Mouse (Mus musculus) adipocyte (in vitro differentiated cells): Measurements from ENCODE around the gene Rsph14.

Experiments
- DNase-seq: peaks from one replicate; pipeline ENCODE4 v3.0.0-alpha.2; 2016; ENCODE audit warnings: low spot score

The Rsph14 gene

DNA sequence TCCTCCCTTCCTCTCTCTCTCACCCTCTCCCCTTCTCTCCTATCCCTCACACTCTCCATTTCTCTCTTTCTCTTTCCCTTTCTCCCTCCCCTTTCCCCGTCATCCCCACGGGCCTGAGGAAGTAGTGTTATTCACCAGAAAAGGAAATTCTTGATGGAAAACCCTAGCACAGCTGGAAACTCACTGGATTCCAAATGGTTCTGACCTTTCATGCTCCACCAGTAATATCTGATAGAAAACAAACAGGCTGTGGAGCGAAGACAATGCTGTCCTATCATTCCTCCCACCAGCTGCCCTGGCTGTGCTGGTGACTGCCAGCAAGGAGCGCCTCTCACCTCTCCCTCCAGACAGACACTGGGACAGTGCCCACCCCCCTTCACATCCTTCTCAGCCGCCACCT lies 37.5 kb downstream of the Rsph14 start:
- no peak for DNase-seq

DNA sequence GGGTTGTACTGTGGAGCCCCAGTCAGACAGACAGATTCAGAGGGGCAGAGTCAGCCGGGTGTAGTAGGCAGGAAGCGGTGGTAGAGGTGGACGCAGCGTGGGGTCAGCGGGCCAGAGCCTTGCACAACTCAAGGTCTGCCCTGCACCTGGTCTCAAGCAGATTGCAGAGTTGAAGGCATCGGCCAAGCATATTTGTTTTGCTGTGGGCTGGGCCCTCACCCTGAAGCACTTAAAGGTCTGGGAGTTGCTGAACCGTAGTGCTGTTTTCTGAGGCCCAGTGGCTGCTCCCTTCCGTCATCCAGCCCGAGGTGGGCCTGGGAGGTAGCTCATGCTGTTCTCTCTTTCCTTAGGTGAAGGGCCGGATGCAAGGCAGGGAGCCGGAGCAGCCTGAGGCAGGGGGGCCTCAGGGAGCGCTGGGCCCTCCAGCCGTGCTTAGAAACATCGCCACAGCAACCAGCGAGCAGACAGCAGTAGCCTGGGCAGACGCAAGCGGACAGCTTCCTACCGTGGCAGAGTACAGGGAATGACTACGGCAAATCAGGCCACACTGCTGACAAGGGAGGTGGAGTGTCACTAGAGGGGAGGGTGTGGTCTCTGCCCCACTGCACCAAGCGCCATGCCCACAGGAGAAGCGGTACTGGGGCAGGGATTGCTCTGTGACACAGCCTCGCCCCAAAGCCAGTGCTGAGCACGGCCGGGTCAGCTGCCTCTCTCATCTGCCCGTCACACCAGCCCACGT lies 41.6 kb downstream of the Rsph14 start:
- DNase-seq: no peak

DNA sequence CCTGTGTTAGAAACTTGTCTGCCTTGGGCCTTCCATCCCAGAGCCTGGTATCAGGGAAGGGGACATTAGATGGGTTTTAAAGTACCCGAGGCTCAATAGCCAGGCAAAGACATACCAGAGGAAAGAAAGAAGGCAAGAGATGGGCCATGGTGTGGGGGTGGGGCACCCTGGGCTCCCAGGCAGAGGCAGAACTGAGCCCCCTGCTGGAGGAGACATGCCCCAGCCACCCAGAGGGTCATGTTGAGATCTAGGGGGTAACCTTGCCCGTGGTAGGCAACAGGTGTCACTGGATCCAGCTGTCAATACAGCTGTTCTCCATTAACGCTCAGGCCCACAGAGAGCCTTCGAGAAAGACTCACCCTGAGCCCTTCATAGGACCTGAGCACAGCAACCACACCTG lies 42.6 kb downstream of the Rsph14 start:
- no peak for DNase-seq

DNA sequence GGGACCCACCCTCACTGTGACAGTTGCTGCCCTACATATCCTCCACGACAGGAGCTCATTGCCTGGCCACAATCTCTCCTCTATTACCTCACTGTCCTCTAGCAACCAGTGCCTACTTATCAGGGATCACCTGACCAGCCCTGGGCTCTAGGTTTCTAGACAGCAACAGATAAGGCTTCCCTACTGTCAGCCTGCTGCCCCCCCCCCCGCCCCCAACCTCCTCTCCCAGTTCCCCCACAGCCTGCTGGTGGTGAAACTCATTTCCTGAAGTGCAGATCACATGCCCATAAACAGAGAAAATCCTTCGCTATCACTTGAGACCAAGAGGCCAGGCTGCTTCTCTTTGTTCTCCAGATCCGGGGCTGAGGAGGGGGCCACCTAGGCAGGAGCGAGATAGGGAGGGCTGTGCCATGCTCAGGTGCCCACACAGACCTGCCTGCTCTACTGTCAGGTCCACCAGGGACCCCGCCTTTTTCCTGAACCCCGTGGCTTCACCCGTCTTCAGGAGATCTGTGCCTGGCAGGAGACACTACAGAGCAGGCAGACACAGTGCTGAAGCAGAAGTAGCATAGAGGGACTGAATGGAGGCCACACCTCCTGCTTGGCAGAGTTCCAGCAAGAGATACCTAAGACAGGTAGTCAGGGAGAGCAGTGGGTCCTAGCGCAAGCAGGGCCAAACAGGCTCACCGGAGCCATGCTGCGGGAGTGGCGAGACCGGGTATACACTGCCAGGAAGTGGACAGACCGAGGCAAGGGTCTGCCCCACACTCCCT lies 44.5 kb downstream of the Rsph14 start:
- no peak for DNase-seq

DNA sequence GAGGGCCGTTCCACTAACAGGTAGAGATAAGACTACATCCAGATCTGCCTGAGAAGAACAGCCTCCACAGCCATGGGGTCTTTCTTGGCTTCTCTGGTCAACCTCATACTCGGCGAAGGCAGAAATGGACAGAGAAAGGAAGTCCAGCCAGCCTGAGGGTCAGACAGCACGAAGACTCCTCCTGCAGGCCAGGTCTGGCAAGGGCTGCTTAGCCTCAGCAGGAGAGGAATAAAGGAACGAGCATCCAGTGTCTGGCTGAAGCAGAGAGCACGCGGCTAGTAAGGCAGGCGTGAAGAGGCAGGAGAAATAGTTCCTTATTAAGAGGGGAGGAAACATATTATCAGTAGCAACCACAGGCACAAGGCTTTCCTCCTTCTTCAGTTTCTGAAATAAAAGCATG lies 49.2 kb downstream of the Rsph14 start:
- DNase-seq: no peak

DNA sequence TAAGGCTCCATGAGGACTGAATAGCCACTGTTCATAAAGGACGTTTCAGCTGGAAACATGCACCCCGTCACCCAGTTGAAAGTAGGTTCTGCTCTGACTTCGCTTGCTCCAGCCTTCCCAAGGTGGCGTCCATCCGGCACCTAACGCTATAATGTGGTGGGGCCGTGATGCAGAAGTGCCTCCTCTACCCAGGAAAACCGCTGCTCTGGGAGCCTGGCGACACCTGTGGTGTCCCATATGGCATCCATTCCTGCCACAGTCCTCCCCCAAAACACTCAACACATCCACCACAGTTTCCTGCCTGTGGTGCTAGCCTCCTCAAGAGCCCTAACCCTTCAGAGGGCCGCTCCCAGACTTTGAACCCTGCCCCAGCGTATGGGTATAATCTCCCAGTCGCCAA lies 51.2 kb downstream of the Rsph14 start:
- DNase-seq: no peak

DNA sequence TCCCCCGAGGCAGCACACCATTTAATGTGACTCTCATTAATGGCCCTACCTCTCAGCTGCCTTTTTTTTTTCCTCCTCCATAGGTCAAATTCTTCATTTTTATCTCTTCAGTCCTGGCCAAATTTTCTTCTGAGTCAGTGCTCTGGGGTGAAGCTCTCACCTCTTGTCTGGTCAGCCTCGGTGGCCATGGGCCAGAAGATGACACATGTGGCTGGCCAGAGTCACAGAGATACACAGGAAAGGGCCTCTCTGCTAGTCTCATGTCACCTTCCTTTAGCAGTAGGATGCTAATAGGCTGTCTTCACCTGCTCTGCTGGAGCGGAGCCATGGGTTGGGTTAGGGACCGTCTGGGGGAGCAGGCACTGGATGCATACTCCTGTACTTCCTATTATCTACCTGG lies 54.3 kb downstream of the Rsph14 start:
- DNase-seq: no peak

DNA sequence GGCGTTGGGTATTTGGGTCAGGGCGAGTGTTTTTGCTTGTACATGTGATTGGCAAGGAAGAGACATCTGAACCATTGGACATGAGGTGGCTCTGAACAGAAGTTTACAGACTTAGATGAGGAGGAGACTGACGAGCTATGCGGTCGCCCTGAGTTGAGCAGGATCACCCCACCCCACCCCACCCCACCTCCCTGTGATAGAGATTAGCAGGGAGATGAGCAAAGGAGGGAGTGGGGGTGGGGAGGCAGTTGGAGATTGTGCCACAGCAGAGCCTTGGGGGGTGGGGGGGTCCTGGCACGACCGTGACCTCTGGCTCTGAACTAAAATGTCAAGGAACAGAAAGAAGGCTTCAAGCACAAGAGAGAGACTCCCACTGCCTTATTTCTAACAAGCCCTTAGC lies 56.0 kb downstream of the Rsph14 start:
- DNase-seq: no peak

DNA sequence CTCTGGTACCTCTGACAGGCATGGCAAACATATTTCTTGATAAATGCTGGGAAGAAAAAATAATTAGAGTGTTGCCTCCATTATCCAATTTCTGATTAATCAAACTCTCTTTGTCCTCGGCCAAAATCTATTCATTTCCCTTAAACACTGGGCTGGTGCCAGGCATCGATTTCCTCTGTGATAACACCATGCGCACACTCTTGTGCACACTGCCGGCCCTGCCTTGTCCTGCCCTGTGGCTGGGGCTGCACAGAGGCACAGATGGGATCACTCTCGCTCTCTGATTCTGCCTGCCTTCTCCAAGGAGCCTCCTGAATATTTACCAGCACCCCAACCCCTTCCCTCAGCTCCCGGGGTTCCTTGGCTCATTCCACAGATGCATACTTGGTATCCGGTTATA lies 56.8 kb downstream of the Rsph14 start:
- no peak for DNase-seq

DNA sequence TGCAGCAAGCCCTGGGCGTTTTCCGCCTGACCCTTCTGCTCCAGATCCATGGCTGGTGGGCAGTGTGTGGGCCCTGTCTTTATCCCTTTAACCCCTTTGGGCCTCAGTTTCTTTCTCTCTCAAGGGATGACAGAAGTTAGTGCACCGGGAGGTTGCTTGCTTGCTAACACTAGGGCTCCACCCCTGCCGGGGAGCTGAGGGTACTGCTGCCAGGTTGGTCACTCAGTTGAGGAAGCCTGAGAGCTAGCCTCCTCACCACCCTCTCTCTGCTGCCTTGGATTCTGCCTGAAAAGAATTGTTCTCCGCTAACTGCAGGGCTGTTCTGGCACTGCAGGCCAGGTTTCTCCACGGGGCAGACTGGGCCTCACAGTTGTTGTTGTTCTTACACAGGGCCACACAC lies 59.4 kb downstream of the Rsph14 start:
- DNase-seq: no peak

DNA sequence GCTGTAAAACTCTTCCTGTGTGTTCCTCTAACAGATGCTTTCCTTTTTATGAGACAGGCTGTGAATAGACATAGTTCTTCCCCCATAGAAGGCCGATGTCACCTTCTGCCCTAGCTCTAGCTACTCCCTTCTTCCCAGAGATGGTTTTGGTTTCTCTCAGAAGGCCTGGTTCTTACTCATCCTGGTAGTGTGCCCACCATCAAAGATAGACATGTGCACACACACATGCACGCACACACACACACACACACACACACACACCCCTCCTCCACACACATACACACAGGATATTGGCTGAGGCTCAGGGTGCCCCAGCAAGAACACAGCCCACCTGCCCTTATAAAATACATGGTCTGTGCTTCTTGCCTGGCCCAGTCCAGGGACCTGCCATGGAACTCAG lies 63.1 kb downstream of the Rsph14 start:
- no peak for DNase-seq

DNA sequence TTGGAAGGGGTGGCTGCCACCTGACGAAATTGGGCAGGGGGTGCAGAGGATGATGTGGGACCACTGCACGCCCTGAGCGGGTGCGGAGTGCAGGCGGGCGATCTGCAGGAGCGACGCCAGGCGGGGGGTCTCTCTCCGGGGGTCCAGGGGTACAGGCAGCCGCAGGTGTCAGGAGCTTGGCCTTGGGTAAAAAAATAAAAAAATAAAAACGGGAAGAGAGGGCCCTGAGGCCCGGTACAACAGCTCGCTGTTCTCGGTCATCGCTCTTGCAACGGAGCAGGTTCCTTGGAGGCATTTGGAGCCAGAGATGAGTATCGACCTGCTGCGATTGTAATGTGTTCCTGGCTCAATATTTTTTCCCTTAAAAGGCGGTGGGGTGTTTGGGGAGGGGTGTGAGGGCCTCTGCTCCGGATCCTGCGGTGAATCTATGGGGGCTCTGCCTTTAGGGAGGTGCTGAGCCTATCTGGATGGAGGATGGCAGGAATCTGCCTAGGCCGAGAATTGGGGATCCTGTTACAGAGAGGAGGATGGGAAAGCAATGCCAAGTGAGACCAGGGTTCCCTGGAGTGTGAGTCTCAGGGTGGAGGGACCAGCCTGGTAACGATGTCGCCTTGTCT lies 64.6 kb downstream of the Rsph14 start:
- no peak for DNase-seq

DNA sequence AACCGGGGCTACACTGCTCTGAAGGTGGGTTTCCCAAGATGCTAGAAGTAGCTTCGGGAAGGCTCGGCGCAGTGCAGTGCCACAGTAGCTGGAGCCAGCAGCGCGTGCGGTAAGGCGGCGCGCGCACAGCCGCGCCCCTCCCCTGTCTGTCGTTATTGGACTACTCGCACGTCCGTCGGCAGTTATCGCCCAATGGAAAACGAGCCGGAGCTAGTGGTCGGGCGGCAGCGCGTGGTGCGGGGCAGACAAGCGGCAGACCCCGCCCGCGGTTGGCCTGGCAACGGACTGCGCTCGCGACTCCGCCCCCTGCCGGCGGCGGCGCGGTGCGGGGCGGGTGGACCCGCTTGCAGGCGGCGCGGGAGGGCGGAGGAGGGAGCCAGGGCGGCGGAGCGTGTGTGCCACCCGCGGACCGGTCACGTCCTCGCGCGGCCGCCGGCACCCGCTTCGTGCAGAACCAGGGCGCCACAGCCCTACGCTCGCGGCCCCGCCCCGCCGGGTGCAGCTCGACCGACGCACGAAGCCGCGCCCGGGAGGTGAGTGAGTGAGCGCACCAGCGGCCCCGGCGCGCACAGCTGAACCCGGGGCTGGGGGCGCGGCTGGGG lies 65.4 kb downstream of the Rsph14 start, which contains the start of gene Gnaz:
Gene Gnaz (plus strand): TSS at position 328 of the 602 bp plus-strand sequence.
- DNase-seq: peak; percentile 36

DNA sequence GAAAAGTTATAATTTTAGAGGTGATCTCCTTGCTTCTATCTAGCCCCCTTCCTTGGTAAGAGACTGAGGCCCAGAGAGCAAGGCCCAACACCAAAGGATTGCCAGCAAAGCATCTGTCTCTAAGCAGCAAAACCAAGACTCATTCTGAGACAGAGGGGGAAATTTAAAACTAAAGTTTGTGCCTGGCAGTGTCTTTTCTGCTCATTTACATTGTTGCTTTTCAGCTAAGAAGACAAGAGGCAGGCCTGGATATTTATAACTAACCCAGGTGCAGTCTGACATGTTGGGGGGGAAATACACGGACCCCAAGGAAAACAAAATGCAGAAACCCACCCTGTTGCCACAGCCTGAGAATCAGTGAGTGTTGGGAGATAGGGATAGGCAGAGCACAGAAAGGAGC lies 68.0 kb downstream of the Rsph14 start:
- no peak for DNase-seq

DNA sequence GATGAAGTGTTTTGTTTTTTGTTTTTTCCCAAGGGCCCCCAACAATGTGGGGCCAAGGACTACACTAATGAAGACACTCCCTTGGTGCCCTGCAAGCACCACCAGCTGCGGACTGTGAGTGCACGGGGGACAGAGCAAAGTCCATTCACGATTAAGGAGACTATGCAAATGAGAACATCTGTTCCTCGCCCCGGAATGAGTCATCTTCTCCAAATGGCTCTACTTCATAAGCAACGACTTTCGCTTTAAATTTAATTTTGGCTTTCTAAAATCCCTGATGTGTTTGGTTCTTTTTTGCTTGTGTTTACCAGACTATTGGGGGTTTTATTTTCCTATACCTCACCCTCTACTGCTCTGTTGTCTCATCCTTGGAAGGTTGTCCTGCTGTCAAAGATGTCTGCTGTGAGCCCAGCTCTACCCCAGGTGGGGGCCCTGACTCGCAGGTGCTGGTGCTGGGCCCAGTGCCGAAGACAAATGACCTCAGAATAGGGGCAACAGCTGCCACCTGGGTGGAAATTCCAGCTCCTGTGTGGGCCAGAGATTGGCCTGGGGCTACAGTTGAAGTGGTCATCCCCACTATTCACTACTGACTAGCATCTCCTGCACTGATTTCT lies 79.4 kb downstream of the Rsph14 start:
- DNase-seq: no peak

DNA sequence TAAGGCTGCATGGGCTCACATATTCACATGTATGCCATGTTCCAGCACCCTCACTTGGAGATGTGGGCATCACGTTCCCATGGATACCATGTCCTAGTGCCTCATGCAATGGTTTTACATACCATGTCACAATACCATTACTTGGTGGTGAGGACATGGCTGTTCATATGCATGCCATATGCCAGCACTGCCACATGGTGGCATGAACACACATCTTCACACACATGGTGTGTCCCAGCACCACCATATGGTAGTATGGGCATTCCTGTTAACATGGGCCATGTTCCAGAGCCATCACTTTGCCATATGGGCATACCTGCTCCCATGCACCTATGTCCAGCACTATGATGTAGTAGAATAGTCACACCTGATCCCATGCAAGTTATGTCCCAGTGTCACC lies 91.6 kb downstream of the Rsph14 start:
- no peak for DNase-seq

DNA sequence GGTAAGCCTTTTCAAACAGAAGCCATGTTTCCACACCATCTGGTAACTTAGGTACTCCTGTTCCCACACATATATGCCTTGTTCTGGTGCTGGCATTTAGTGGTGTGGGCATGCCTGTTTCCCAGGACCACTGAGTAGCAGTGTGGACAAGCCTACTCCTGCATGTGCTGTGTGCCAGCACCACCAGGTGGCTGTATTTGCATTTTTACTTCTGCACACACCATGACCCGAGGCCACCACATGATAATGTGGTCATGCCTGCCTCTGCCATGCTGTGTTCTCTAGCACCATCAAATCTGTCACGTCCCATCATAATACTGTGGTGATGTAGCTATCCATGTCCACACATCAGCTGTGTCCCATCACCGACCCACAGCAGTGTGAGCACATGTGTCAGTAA lies 93.1 kb downstream of the Rsph14 start:
- DNase-seq: no peak

DNA sequence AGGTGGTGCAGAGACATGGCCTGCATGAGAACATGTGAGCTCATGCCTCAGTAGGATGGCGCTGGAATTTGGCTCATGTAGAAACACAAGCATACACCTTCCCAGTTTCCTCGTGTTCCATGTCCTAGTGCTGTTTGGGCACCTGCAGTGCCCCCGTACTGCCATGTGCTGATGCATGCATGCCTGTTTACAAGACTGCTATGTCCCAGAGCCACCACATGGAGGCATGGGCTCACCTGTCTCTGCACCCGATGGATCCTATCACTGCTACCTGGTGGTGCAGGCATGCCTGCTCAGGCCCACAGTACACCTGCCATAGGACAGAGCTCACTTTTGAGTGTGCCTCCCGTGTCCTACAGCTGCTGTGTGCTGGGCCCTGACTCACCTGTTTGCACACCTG lies 94.0 kb downstream of the Rsph14 start:
- DNase-seq: no peak

DNA sequence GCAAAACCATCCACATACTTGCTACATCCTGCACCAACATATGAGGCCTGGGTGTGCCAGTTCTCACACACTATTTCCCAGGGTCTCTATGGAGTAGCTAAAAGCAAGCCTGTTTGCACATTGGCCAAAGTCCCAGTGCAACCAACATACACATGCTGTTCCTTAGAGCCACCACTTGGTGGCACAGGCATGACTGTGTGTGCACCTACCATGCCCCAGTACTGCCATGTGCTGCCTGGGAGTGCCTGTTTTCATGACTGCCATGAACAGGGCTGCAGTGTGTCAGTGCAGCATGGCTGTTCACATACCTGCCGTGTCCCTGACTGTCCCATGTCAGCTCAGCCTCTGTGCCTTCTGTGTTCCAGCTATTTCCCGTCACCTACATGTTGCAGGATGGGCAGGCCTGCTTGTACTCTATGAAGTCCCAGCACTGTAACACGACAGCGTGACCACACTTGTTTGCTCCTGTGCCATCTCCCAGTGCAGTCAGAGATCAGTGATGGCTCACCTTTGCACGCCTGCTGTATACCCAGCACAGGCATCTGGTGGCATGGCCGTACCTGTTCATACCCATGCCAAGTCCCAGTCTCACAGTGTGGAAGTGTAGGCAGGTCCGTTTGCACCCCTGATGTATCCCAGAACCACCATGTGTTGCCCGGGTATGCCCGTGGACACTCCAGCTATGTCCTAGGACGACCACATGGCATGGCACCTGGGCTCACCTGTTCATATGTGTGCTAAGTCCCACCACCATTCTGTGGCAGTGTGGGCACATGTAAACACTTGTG lies 95.2 kb downstream of the Rsph14 start:
- DNase-seq: peak; percentile 50

DNA sequence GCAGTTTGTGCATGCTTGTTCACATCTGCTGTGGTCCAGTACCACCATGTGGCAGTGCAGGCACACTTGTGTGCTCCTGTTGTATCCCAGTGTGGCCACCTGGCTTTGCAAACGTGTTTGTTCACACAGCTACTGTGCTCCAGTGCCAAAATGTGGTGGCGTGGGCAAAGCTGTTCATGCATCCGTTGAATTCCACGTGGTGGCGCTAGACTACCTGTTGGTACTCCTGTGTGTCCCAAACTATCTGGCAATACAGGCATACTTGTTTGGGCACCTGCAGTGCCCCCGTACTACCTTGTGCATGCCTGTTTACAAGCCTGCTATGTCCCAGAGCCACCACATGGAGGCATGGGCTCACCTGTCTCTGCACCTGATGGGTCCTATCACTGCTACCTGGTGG lies 97.4 kb downstream of the Rsph14 start:
- DNase-seq: no peak

DNA sequence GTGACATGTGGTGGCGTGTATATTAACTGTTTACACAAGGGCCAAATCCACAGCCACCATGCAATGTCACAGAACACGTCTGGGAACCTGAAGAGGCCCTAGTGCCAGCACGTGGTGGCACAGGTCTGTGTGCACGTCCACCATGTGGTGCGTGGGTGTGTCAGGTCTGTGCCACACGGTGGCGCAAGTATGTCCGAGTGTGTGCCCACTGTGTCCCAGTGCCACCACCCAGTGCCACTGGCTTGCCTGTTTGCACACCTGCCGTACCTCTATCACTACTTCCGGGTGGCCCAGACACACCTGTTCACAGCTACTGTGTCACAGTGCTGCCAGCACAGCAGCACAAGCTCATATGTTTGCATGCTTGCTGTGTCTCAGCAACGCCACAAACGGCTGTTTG lies 97.9 kb downstream of the Rsph14 start:
- DNase-seq: no peak
